Mouse (Mus musculus): ENCODE results near the gene Snx14. TPM values are rescaled to one million over a fixed set of nuclear protein-coding genes. Genes with fewer than 3 reads are reported as not detected.

Gene Snx14
- polyA plus RNA-seq, 1 experiment, result 44.4 TPM

DNA sequence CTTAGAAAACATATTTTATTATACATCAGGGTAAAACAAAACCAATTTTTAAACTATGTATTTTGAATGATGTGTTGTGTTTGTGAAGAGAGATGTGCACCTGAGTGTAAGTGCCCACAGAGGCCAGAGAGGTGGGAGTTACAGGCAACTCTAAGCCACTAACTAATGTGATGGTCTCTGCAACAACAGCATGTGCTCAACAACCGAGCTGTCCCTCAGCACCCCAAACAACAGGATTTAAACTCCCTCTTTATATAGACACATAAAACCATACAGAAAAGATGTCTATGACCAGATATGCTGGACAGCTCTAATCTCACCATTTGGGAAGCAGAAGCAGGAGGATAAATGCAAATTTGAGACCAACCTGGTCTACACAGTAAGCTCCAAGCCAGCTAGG, 58.2 kb downstream of the Snx14 start:
- no peak for DNase-seq (ENCODE audit: low spot score)

DNA sequence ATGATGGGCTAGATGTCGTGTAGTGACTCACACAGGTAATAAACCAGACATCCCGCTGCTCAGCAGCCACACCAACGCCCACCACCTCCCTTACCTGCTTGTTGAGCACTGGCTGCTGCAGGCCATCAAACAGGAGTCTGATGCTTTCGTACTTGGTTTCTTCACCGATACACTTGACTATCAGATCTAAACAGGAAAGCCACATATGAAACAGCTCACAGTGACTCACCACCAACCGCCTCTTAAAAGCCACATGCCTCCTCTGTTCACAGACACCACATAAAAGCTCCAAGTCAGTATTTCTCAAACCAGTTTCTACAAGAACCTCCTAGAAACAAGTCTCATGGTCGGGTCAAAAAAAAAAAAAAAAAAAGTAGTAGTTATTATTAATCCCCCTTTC, 58.7 kb downstream of the Snx14 start:
- DNase-seq (ENCODE audit: low spot score), result no peak

DNA sequence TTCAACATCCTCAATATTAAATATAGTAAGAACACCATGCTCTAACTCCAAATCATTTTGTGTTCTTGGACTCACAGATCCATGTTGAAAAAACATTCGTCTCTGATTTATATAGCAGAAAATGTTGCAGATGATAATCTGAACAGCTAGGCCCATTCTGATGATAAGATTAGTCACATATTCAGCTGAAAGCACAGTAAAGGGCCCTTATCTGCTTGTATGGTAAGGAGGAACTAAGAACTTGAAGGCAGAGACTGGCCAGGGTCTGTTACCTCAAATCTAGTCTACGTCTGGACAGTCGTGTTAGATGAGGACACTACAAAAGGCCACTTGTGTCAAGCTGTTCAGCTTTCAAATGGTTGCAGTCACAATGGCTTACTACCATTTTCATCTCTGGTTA, 59.7 kb downstream of the Snx14 start:
- no peak for DNase-seq (ENCODE audit: low spot score)

DNA sequence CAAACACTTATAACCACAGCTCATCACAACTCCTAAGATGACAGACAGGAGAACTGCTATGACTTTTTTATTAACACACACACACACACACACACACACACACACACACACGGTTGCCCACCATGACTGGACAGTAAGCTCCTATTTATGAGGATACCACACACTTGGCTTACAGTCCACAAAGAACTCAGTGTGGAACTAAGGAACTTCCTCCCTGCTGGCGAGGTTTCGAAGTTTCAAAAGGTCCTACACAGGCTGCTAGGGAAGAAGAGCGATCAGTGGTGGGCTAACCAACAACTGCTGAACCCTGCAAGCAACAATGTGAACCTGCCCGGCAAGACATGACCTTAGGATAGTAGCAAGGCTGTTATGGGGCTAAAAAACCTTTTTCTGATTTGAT, 61.3 kb downstream of the Snx14 start:
- no peak for DNase-seq (ENCODE audit: low spot score)

DNA sequence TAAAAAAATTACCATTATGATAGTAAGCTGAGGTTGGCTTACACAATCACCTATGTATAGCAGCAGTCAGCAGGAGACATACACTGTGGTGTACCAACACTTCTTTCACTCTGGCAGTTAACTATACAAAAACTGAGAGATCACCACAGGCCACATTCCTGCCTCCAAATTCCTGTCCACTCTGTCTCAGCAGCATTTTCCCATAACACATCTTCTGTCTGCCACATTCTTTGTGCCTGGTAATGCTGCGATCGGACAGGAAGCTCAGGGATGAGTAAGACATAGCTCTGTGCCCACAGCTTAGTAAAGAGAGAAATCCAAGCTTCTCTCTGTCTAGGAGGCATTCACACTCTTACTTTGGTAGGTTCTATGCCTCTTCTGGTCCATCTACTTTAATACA, 65.8 kb downstream of the Snx14 start:
- no peak for DNase-seq (ENCODE audit: low spot score)

DNA sequence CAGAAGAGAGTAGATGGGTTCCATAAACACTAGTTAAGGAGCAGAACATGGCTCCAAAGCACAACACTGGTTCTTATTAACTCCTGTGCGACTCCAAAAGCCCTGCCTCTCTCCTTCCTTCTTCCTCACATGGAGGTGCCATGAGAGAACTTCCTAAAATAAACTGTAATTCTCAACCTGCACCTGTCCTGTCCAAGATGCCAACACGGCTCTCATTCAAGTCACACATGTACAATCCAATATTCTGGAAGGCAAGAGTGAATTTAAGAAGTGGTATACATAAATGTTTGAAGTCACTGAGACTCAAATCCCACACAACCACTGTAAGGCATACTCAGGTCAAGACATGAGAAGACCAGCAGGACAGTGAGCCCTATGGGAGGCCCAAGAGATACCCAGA, 67.6 kb downstream of the Snx14 start:
- no peak for DNase-seq (ENCODE audit: low spot score)

DNA sequence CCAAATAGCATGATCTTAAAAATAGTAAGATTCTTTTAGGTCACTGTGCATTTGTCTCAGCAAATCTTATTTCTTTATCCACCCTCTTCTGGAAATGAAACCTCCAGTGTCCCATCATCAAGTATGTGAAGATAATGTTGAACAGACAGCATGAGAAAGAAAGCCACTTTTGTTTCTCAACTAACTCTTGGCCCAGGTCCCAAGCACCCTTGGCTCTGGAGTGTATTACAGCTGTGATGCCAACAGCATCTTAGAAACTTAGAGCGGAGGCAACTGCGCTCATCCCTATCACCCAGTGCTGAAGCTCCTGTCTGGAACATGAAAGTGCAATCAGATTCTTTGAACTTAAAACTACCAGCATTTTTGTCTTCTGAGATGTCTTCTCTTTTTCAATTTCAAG, 69.1 kb downstream of the Snx14 start:
- no peak for DNase-seq (ENCODE audit: low spot score)

DNA sequence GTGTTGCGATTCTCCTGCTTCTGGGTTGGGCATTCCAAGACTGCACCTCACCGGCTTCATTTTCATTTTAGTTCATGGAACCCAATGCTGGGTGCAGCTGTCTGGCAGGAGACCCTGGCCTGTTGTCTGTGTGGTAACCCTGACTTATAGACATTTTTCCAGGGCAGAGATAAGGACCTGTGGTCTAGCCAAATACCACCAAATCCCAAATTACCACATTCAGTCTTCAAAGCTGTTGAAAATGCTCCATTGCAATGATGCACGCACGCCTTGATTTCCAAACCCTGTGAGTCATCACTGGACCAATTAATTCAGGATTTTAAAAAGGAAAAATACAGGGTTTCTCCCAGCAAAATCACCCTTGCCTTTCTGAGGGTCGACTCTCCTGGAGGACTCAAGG, 70.3 kb downstream of the Snx14 start:
- DNase-seq (ENCODE audit: low spot score), result no peak

DNA sequence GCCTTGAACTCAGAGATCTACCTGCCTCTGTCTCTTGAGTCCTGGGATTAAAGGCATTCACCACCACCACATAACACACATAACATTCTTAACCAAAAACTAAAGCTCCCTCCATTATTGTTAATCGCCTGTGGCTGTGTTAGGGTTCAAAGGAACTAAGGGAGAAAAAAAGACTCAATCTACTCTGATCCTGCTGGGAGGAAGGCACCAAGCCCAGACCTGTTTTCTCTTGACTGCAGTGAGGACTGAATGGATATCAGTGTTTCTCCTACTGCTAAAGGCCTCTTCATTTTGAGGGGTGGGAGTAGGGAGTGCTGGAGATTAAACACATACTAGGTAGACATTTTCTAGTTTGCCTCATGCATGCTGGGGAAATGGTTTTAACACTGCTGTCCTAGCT, 71.0 kb downstream of the Snx14 start:
- DNase-seq (ENCODE audit: low spot score), result no peak

DNA sequence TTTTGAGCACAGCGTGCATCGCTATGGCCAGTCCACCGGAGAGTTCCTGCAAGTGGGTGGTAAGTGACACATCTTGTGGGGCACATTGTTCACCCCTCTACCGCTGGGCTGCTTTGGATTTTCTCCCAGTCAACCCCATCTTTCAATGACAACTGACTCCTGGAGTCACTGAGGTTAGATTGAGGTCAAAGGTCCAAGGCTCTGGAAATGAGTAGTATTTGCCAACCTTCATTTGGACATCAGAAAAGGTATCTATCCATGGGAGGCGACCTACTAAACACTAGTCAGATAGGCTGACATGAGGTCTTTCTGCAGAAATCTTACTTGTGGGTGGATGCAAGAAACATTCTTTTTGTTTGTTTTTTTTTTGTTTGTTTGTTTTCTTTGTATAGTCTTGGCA, 71.4 kb downstream of the Snx14 start:
- no peak for DNase-seq (ENCODE audit: low spot score)

DNA sequence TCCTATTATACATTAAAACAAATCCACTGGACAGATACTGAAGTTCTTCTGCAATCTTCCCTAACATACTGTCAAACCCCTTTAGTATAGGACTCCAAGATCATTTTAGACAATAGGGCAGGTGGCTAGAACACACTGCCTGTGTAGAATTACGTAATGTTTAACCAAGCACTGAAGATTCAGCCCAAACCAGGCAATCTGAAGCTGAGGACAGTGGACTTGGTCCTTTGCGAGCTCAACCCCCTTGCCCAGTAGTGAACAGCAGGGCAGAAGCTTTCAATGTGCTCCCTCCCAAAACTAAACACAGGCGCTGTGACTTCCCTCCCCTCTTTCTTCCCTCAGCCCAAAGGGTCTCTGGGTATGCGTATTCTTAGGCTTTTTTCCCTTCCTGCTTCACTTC, 71.9 kb downstream of the Snx14 start:
- DNase-seq (ENCODE audit: low spot score), result no peak

DNA sequence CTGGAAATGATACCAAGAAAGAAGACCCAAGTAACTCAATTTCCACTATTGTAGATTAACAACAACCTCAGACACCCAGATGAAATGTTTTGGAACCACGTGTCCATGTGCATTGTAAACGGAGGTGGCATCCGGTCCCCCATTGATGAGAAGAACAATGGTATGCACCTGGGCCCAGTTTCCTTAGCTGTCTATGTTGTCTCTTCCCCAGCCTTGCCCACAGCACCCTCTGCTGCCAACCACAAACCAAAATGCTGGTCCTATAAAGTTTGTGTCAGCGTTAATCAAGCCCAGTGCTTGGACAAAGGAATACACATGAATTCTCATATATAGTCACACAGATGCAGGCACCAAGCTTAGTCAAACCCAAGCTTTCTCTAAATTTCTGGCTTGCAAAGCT, 72.5 kb downstream of the Snx14 start:
- DNase-seq (ENCODE audit: low spot score), result no peak

DNA sequence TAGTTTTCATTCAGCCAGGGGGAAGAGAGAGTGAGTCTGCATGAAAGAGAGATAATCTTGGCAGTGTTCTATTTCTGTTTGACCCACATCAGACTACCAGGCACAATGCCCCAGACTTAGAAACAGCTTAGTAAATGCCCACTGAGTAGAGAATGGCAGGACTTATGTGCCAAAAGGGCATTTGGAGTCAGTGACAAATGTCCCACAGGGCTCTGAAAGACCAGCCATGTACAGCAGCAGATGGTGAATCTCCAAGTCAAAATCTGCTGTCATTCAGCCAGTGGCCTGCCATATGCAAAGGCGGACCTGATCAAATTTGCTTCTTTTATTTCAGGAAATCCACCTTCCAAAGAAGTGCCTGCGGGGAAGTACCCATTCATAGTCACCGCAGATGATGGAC, 75.7 kb downstream of the Snx14 start:
- no peak for DNase-seq (ENCODE audit: low spot score)

DNA sequence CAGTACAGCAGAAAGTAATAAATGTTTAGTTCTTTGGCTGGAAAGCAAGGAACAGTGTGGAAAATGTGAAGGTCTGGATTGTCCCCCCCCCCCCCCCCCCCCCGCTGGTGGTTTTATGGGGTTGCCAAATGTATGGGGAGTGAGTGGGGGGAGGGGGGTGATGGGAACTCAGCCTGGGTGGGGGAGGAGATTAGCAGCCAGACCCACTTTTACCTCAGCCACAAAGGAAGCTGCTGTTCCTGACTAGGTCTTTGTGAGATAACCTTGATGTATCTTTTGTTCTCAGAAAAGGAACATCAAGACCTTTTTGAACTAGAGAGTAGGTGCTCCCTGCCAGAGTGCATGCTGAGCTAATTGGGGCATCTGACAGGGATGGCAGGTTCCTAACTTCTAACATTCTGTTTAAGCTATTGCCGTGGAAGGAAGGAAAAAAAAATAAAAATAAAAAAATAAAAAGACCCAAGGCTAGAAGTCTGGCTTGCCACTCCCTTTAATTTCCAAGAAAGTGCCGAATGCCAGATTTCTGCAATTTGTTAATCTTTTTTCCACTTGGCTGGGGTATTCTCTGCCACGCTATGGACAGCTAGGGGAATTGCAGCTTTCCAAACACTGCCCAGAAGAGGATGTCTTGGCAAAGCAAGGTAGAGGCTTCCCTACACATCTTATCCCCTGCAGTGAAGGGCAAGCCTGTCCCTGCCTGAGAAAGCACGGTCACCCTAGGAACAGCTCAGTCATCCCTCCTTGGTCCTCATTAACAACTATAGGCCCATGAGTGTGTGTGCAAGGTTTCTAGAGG, 76.5 kb downstream of the Snx14 start:
- no peak for DNase-seq (ENCODE audit: low spot score)

DNA sequence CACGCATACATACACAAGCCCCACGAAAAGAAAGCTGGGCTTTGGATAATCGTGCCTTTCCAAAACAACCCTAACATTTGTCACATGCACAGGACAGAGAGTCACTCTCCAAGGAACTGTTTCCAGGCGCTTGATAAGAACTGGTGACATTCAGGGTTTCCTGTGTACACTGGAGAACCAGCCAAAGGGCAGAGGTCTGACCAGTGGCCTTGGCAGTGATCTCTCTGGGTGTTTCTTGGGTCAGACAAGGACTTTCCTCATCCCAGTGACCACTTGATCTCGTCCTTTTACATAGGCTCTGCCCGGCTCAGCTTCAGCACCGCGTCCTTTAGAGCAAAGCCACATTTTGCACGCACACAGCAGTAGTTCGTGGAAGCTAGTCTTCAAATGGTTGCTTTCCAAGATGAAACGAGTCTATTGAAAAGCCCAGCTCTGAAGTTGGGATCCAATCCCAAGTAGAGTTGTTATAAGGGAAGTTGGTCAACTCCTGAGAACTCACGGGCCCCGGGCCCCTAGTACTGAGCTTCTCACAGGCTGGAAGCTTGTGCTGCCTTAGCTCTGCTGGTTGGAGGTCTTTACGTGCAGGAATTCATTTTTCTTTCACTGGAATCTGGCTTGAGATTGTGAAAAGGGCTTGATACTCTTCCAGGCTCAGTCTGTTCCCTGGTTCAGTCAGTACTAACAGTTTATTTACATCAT, 77.4 kb downstream of the Snx14 start:
- no peak for DNase-seq (ENCODE audit: low spot score)

DNA sequence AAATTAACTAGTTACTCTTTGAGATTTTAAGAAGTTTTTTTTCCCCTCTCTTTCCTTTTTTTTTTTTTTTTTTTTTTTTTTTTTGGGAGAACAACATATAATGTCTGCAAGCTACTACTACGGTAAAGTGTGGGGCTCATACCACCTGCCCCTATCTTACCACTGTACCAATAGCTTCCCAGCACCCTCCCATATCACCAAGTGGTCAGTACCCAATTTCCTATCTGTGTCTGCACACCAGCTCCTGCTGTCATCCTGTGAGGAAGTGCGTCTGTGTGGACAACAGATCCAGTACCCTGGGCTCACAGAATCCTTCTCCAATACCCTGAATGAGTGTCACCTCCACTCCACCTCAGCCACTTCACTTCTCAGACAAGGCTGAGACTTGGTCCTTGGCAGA, 79.6 kb downstream of the Snx14 start:
- DNase-seq (ENCODE audit: low spot score), result no peak

DNA sequence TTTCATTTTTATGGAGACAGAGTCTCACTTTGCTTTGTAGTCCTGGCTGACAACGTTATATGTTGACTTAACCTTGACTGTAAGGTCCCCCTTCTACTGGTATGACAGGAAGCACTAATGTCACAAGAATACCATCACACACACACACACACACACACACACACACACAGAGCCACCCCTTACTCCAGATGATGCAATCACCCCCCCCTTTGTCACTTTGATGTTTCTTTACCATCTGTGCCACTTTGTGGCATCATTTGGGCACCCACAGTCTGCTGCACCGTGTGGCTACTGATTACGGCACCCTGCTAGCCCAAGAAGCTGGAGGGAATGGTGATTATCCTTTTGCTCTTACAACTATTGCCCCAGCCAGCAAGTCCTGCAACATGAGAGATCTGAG, 81.6 kb downstream of the Snx14 start:
- DNase-seq (ENCODE audit: low spot score), result no peak

DNA sequence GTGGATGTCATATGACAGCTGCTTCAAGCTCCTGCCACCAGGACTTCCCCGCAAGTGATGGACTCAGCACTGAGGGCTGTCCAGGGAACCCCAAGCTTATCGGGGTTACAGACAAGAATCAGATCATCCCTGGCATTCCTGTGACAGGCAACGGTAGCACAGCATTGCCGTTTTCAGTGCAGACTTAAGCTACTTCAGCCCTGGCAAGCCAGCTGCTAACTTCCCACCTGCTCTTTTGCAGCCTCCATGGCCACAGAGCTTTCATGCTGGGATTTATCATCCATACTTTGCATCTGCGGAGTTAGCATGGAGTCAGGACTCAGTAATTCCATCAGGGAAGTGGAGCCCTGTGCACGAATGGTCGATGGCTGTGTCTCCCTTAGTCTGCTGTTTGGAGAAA, 85.3 kb downstream of the Snx14 start:
- DNase-seq (ENCODE audit: low spot score), result no peak

DNA sequence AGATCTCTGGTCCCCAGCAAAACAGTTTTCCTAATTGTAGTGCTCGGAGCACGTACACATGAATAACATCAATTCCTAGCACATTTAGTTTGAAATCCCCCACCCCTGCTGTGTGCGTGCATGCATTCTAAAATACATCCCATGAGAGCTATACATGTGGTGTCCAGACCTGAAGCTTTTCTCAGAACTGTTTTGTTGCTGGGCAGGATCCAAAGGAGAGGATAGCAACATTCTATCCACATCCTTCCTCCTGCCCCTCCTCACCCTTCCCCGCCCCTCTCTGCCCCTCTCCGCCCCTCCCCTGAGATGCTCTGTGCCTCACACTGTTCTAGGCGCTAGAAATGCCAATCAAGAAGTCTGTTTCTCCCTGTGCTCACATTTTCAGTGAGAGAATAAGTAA, 86.0 kb downstream of the Snx14 start:
- DNase-seq (ENCODE audit: low spot score), result no peak

DNA sequence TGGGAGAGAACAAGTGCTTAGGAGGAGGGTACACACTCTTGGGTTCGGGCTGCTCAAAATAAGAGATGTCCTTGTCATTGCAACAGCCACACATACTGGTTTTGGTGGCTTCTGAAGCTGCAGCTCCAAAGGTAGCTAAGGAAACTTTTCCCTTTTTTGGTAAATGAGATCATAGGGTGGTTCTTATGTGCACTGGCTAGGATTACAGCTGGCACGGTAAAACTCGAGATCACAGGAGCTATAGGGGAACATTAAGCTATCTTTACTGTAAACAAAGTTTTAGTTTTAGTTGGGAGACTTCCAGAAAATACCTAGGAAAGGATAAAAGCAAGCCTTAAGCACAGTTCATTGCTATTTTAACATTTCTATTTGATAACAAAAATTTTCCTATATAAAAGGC, 87.6 kb downstream of the Snx14 start:
- DNase-seq (ENCODE audit: low spot score), result no peak

DNA sequence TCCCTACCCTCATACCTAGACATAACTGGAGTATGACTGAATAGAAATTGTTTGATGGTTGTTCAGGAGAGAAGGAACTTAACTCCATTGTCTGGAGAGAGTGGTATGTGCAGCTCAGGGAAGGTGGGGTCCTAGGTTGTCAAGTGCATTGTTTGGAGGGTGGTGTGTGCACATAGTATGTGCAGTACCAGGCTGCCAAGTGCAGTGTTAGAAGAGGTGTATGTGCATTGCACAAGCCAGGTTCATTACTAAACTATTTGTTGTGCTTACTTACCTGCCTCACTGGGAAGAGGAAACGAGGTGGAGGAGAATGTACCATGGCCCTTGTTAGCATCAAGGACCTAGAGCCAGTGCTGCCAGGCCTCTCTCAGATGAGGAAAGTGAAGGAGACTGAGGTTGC, 88.4 kb downstream of the Snx14 start:
- no peak for DNase-seq (ENCODE audit: low spot score)

DNA sequence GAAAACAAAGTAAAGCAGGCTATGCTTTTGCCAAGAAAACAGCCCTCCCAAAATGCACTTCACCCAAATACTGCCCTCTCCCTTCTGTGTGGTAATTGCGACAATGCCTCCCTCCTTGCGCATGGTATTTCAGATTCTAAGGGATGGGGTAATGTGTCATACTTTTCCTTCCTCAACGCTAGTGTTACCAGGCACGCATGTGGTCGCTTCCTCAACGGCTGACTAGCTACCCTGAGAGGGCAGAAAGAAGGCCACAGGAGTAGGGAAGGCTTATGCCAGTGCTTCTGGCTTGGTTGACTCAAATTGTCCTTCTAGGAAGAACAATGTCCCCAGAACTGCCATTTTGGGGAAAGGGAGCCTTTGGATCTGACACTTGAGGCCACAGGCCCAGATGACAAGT, 90.1 kb downstream of the Snx14 start:
- DNase-seq (ENCODE audit: low spot score), result no peak

DNA sequence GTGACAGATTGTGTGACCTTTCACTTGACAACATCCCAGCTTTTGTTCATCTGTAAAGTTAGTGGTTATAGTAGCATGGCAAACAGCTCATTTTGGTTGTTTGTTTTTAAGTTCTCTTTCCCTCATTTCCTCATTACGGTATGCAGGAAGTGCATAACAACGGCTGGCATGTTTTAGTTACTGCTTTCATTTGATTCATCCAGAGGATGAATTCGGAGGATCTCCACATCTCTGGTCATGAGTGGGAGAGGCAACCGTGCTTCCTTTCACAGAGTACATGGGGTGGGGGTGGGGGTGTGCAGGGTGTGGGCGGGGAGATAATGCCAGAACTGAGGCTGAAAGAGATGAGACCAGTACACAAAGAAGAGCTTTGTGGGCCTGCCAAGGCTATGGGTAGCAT, 91.9 kb downstream of the Snx14 start:
- DNase-seq (ENCODE audit: low spot score), result no peak

DNA sequence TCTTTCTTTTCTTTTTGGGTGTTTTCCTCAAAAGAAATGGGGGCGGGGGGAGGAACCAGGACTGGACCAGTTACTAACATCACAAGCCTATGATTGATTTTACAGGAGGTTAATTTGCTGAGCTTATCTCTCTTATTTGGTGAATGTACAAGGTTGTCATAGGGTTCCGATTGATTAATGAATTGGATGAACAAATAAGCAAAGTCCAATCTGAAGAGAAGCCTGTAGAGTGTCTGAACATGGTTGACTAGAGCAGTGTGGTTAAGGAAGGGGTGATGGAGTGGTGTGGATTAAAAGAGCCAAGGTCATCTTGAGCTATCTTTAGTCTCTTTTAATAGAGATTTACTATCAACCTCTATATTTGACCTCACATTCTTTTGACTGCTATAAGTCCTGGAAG, 94.3 kb downstream of the Snx14 start:
- no peak for DNase-seq (ENCODE audit: low spot score)
